Mouse (Mus musculus): ENCODE data around the gene Zc2hc1b. TPM values are rescaled to one million over a fixed set of nuclear protein-coding genes. Genes with fewer than 3 reads are reported as not detected.

Gene Zc2hc1b
- polyA plus RNA-seq (2015; fragmentation: Nextera tagmentation; extraction: Ambion mirVana): not detected in 2 replicates

- no peaks in the 10 kb centered on the region for H3K27me3 ChIP-seq (ENCODE audit: control insufficient read depth, insufficient read depth, low read depth, low read length)
- no peak within 1 kb of the TSS for H3K4me3 ChIP-seq (ENCODE audit: low read length)
- no peak within 1 kb of the TSS for H3K9ac ChIP-seq (ENCODE audit: low read length)
- H3K4me1 ChIP-seq (replicated peaks; ENCODE audit: control insufficient read depth, insufficient read depth, low read length): no peaks in the 10 kb centered on the region
- whole genome bisulfite sequencing: 68% methylated on average over 7 of the region's 7 CpGs
- no peak within 1 kb of the TSS for H3K27ac ChIP-seq (ENCODE audit: low read length)
- no peak for ATAC-seq (ENCODE audit: low read depth)
- H3K36me3 ChIP-seq (ENCODE audit: control insufficient read depth, insufficient read depth, low read length): peaks cover 33% of the 10 kb centered on the region
- no peaks in the 10 kb centered on the region; the same call in 1 of the 2 replicates for H3K9me3 ChIP-seq (ENCODE audit: control insufficient read depth, low read length)
- H3K4me2 ChIP-seq (ENCODE audit: low read depth, low read length): no peak within 1 kb of the TSS
Measured at GRCm38 (mm10) chr10:13177973-13178624, at the start of gene Zc2hc1b. TSS of gene Zc2hc1b (minus strand) at chr10:13178023.

- H3K27me3 ChIP-seq (ENCODE audit: control insufficient read depth, insufficient read depth, low read depth, low read length): no peaks in the 10 kb centered on the region
- H3K9me3 ChIP-seq (ENCODE audit: control insufficient read depth, low read length): no peaks in the 10 kb centered on the region
- H3K4me3 ChIP-seq (ENCODE audit: low read length): no peak overlapping the region
- H3K27ac ChIP-seq (ENCODE audit: low read length): no peak overlapping the region
- no peak overlapping the region for H3K4me2 ChIP-seq (ENCODE audit: low read depth, low read length)
- ATAC-seq (ENCODE audit: low read depth): no peak
- H3K36me3 ChIP-seq (ENCODE audit: control insufficient read depth, insufficient read depth, low read length): peaks cover 12% of the 10 kb centered on the region; the same call in 1 of the 2 replicates
- 0 out of 2 replicates have a peak, but pooled peaks cover 4% of the 10 kb centered on the region for H3K4me1 ChIP-seq (replicated peaks; ENCODE audit: control insufficient read depth, insufficient read depth, low read length)
- 79% methylated on average over 7 of the region's 7 CpGs for WGBS
- no peak overlapping the region for H3K9ac ChIP-seq (ENCODE audit: low read length)
Measured at GRCm38 (mm10) chr10:13225377-13226063, 47.7 kb upstream of the Zc2hc1b start.

GRCm38 (mm10) chr10:13222135-13222534 is 44.3 kb upstream of the Zc2hc1b start:
- 70% methylated on average over 3 of the region's 3 CpGs for WGBS
- Histone ChIP-seq H3K9ac (ENCODE audit: low read length) (no peak overlapping the region), H3K9me3 (ENCODE audit: control insufficient read depth, low read length) (no peaks in the 10 kb centered on the region), H3K36me3 (ENCODE audit: control insufficient read depth, insufficient read depth, low read length) (peaks cover 16% of the 10 kb centered on the region; the same call in 1 of the 2 replicates), H3K27ac (ENCODE audit: low read length) (no peak overlapping the region), H3K4me1 (replicated peaks; ENCODE audit: control insufficient read depth, insufficient read depth, low read length) (0 out of 2 replicates have a peak, but pooled peaks cover 4% of the 10 kb centered on the region), H3K27me3 (ENCODE audit: control insufficient read depth, insufficient read depth, low read depth, low read length) (no peaks in the 10 kb centered on the region), H3K4me2 (ENCODE audit: low read depth, low read length) (no peak overlapping the region), H3K4me3 (ENCODE audit: low read length) (no peak overlapping the region)
- ATAC-seq (ENCODE audit: low read depth): no peak

GRCm38 (mm10) chr10:13220061-13220460 is 42.2 kb upstream of the Zc2hc1b start:
- Histone ChIP-seq H3K9me3 (ENCODE audit: control insufficient read depth, low read length) (no peaks in the 10 kb centered on the region), H3K4me1 (replicated peaks; ENCODE audit: control insufficient read depth, insufficient read depth, low read length) (no peaks in the 10 kb centered on the region), H3K4me2 (ENCODE audit: low read depth, low read length) (no peak overlapping the region), H3K4me3 (ENCODE audit: low read length) (no peak overlapping the region), H3K9ac (ENCODE audit: low read length) (no peak overlapping the region), H3K36me3 (ENCODE audit: control insufficient read depth, insufficient read depth, low read length) (peaks cover 13% of the 10 kb centered on the region; the same call in 1 of the 2 replicates), H3K27ac (ENCODE audit: low read length) (no peak overlapping the region), H3K27me3 (ENCODE audit: control insufficient read depth, insufficient read depth, low read depth, low read length) (no peaks in the 10 kb centered on the region)
- 73% methylated on average over 1 of the region's 1 CpGs for WGBS
- ATAC-seq (ENCODE audit: low read depth): no peak

- Histone ChIP-seq H3K36me3 (ENCODE audit: control insufficient read depth, insufficient read depth, low read length) (no peaks in the 10 kb centered on the region), H3K27me3 (ENCODE audit: control insufficient read depth, insufficient read depth, low read depth, low read length) (no peaks in the 10 kb centered on the region), H3K4me2 (ENCODE audit: low read depth, low read length) (no peak overlapping the region), H3K9ac (ENCODE audit: low read length) (no peak overlapping the region), H3K27ac (ENCODE audit: low read length) (no peak overlapping the region), H3K4me1 (replicated peaks; ENCODE audit: control insufficient read depth, insufficient read depth, low read length) (peaks cover 22% of the 10 kb centered on the region), H3K4me3 (ENCODE audit: low read length) (no peak overlapping the region), H3K9me3 (ENCODE audit: control insufficient read depth, low read length) (no peaks in the 10 kb centered on the region)
- ATAC-seq (ENCODE audit: low read depth): no peak
- WGBS: 54% methylated on average over 12 of the region's 12 CpGs
Measured at GRCm38 (mm10) chr10:13213956-13214355, 36.1 kb upstream of the Zc2hc1b start.

GRCm38 (mm10) chr10:13212829-13213228 is 35.0 kb upstream of the Zc2hc1b start:
- WGBS: 48% methylated on average over 6 of the region's 6 CpGs
- H3K9me3 ChIP-seq (ENCODE audit: control insufficient read depth, low read length): no peaks in the 10 kb centered on the region

GRCm38 (mm10) chr10:13212326-13212725 is 34.5 kb upstream of the Zc2hc1b start:
- Histone ChIP-seq H3K9ac (ENCODE audit: low read length) (no peak overlapping the region), H3K4me1 (replicated peaks; ENCODE audit: control insufficient read depth, insufficient read depth, low read length) (peaks cover 22% of the 10 kb centered on the region), H3K27ac (ENCODE audit: low read length) (no peak overlapping the region), H3K4me2 (ENCODE audit: low read depth, low read length) (no peak overlapping the region), H3K4me3 (ENCODE audit: low read length) (no peak overlapping the region), H3K36me3 (ENCODE audit: control insufficient read depth, insufficient read depth, low read length) (no peaks in the 10 kb centered on the region), H3K27me3 (ENCODE audit: control insufficient read depth, insufficient read depth, low read depth, low read length) (no peaks in the 10 kb centered on the region), H3K9me3 (ENCODE audit: control insufficient read depth, low read length) (no peaks in the 10 kb centered on the region)
- 58% methylated on average over 9 of the region's 9 CpGs for WGBS
- ATAC-seq (ENCODE audit: low read depth): no peak

More at GRCm38 (mm10) chr10:13212829-13213228, 35.0 kb upstream of the Zc2hc1b start:
- no peak overlapping the region for H3K4me2 ChIP-seq (ENCODE audit: low read depth, low read length)
- no peak overlapping the region for H3K27ac ChIP-seq (ENCODE audit: low read length)
- H3K4me1 ChIP-seq (replicated peaks; ENCODE audit: control insufficient read depth, insufficient read depth, low read length): peaks cover 22% of the 10 kb centered on the region
- ATAC-seq (ENCODE audit: low read depth): no peak
- no peaks in the 10 kb centered on the region for H3K36me3 ChIP-seq (ENCODE audit: control insufficient read depth, insufficient read depth, low read length)
- no peaks in the 10 kb centered on the region for H3K27me3 ChIP-seq (ENCODE audit: control insufficient read depth, insufficient read depth, low read depth, low read length)
- no peak overlapping the region for H3K9ac ChIP-seq (ENCODE audit: low read length)
- H3K4me3 ChIP-seq (ENCODE audit: low read length): no peak overlapping the region

- ATAC-seq (ENCODE audit: low read depth): peak; percentile 92
- 14% methylated on average over 8 of the region's 8 CpGs for WGBS
- Histone ChIP-seq H3K36me3 (ENCODE audit: control insufficient read depth, insufficient read depth, low read length) (no peaks in the 10 kb centered on the region), H3K4me2 (ENCODE audit: low read depth, low read length) (no peak overlapping the region), H3K9ac (ENCODE audit: low read length) (no peak overlapping the region), H3K9me3 (ENCODE audit: control insufficient read depth, low read length) (no peaks in the 10 kb centered on the region), H3K4me3 (ENCODE audit: low read length) (no peak overlapping the region), H3K27ac (ENCODE audit: low read length) (peak overlapping the region; percentile 67), H3K4me1 (replicated peaks; ENCODE audit: control insufficient read depth, insufficient read depth, low read length) (peaks cover 22% of the 10 kb centered on the region), H3K27me3 (ENCODE audit: control insufficient read depth, insufficient read depth, low read depth, low read length) (no peaks in the 10 kb centered on the region)
Measured at GRCm38 (mm10) chr10:13209930-13210637, 32.3 kb upstream of the Zc2hc1b start.

- H3K9me3 ChIP-seq (ENCODE audit: control insufficient read depth, low read length): no peaks in the 10 kb centered on the region
- no peak overlapping the region for H3K4me3 ChIP-seq (ENCODE audit: low read length)
- no peak overlapping the region for H3K4me2 ChIP-seq (ENCODE audit: low read depth, low read length)
- peak overlapping the region; percentile 58 for H3K27ac ChIP-seq (ENCODE audit: low read length)
- peaks cover 22% of the 10 kb centered on the region for H3K4me1 ChIP-seq (replicated peaks; ENCODE audit: control insufficient read depth, insufficient read depth, low read length)
- no peak overlapping the region for H3K9ac ChIP-seq (ENCODE audit: low read length)
- WGBS: 47% methylated on average over 3 of the region's 3 CpGs
- no peak for ATAC-seq (ENCODE audit: low read depth)
- no peaks in the 10 kb centered on the region for H3K36me3 ChIP-seq (ENCODE audit: control insufficient read depth, insufficient read depth, low read length)
- H3K27me3 ChIP-seq (ENCODE audit: control insufficient read depth, insufficient read depth, low read depth, low read length): no peaks in the 10 kb centered on the region
Measured at GRCm38 (mm10) chr10:13209506-13209905, 31.7 kb upstream of the Zc2hc1b start.

Data from lung, embryonic 16.5 days (tissue).